Mouse (Mus musculus) limb, embryonic 11.5 days (tissue): ENCODE measurements around the gene Alkbh7. TPM values are rescaled to one million over a fixed set of nuclear protein-coding genes. Genes with fewer than 3 reads are reported as not detected.

Experiments
- ATAC-seq: fragments of 200-750 bp; cut with Nextera tagmentation; 2 replicates; pipeline ENCODE4 v1.8.0; 2017; ENCODE audit warnings: low read depth; ENCODE audit not compliant: insufficient number of reproducible peaks, low FRiP score, low TSS enrichment
- DNase-seq: peaks from one replicate; pipeline ENCODE4 v3.0.0-alpha.2; 2015; ENCODE audit warnings: low spot score
- H3K27ac ChIP-seq: fragments of 300-500 bp; sonication (generic); replicated peaks from 2 replicates; pipeline ENCODE4 v1.5.1; 2014; ENCODE audit warnings: low read depth, mild to moderate bottlenecking, low read length
- H3K27me3 ChIP-seq: fragments of 300-500 bp; sonication (generic); 2 replicates; pipeline ENCODE4 v1.6.1; 2014; ENCODE audit warnings: mild to moderate bottlenecking, low read length, mixed read lengths; ENCODE audit not compliant: control insufficient read depth, insufficient read depth
- H3K36me3 ChIP-seq: fragments of 300-500 bp; sonication (generic); 2 replicates; pipeline ENCODE4 v1.6.1; 2014; ENCODE audit warnings: mild to moderate bottlenecking, low read length, moderate library complexity, mixed read lengths; ENCODE audit not compliant: control insufficient read depth, insufficient read depth
- H3K4me1 ChIP-seq: fragments of 300-500 bp; sonication (generic); 2 replicates; pipeline ENCODE4 v1.6.1; 2014; ENCODE audit warnings: low read length, mixed read lengths; ENCODE audit not compliant: control insufficient read depth, insufficient read depth
- H3K4me2 ChIP-seq: fragments of 300-500 bp; sonication (generic); 2 replicates; pipeline ENCODE4 v1.6.1; 2014; ENCODE audit warnings: low read depth, mild to moderate bottlenecking, moderate library complexity; ENCODE audit not compliant: severe bottlenecking
- H3K4me3 ChIP-seq: fragments of 300-500 bp; sonication (generic); 2 replicates; pipeline ENCODE4 v1.5.1; 2014; ENCODE audit warnings: low read depth, low read length
- H3K9ac ChIP-seq: fragments of 300-500 bp; sonication (generic); 2 replicates; pipeline ENCODE4 v1.6.1; 2014; ENCODE audit warnings: mild to moderate bottlenecking, low read length
- H3K9me3 ChIP-seq: fragments of 300-500 bp; sonication (generic); 2 replicates; pipeline ENCODE4 v1.6.1; 2016; ENCODE audit warnings: low read length; ENCODE audit not compliant: control insufficient read depth
- WGBS: fragments of 180-500 bp; shearing (Covaris S2); extraction: QIAGEN DNeasy Blood & Tissue Kit; methylation state at CpG from one replicate; pipeline ENCODE4 v1.1.7; 2014; 5-methylcytosine and 5-hydroxymethylcytosine counted together
- polyA plus RNA-seq: library from polyadenylated mRNA; unstranded; fragments of >200 nt; fragmentation: Nextera tagmentation; extraction: Ambion mirVana; gene quantifications from 2 replicates; pipeline ENCODE4 v1.2.1, GENCODE M21; 2014

Gene Alkbh7
- polyA plus RNA-seq, 1 experiment from 2014 or later: 42.1 TPM

GRCm38 (mm10) chr17:56990115-56990746, 6.9 kb upstream of the Alkbh7 start, which contains the start of gene Clpp:
Gene Clpp (plus strand): TSS chr17:56990305.
- no peak within 1 kb of the TSS; the same call in 1 of the 2 replicates for H3K27ac ChIP-seq
- WGBS: under 1% methylated on average over 52 of the region's 52 CpGs
- peak within 1 kb of the TSS; percentile 83 for H3K9ac ChIP-seq
- peak; percentile 93 for ATAC-seq
- peak; percentile 97 for DNase-seq
- H3K4me1 ChIP-seq: peaks cover 5% of the 10 kb centered on the region
- H3K27me3 ChIP-seq: no peaks in the 10 kb centered on the region
- peak within 1 kb of the TSS; percentile 77 for H3K4me2 ChIP-seq
- H3K4me3 ChIP-seq: peak within 1 kb of the TSS; percentile 89
- no peaks in the 10 kb centered on the region for H3K9me3 ChIP-seq
- peaks cover 16% of the 10 kb centered on the region for H3K36me3 ChIP-seq

- 79% methylated on average over 2 of the region's 2 CpGs for WGBS
- peak overlapping the region; percentile 89 for H3K4me3 ChIP-seq
- no peaks in the 10 kb centered on the region for H3K27me3 ChIP-seq
- H3K4me2 ChIP-seq: peak overlapping the region; percentile 77
- H3K9ac ChIP-seq: 0 out of 2 replicates have a peak overlapping the region, but pooled peaks have one; percentile 17
- H3K4me1 ChIP-seq: peaks cover 5% of the 10 kb centered on the region
- DNase-seq (no peak), ATAC-seq (no peak)
- peaks cover 20% of the 10 kb centered on the region for H3K36me3 ChIP-seq
- no peaks in the 10 kb centered on the region for H3K9me3 ChIP-seq
- no peak overlapping the region for H3K27ac ChIP-seq
These were observed 6.2 kb upstream of the Alkbh7 start for GRCm38 (mm10) chr17:56990966-56991365.

- Histone ChIP-seq H3K4me1 (peaks cover 10% of the 10 kb centered on the region), H3K27ac (no peak overlapping the region), H3K9ac (no peak overlapping the region), H3K4me2 (no peak overlapping the region), H3K4me3 (no peak overlapping the region), H3K27me3 (no peaks in the 10 kb centered on the region), H3K36me3 (peaks cover 23% of the 10 kb centered on the region), H3K9me3 (no peaks in the 10 kb centered on the region)
- WGBS: 90% methylated on average over 8 of the region's 8 CpGs
- no peak for ATAC-seq
- no peak for DNase-seq
These were observed 2.1 kb upstream of the Alkbh7 start for GRCm38 (mm10) chr17:56995046-56995445.

- H3K4me1 ChIP-seq: 0 out of 2 replicates have a peak, but pooled peaks cover 5% of the 10 kb centered on the region
- peaks cover 23% of the 10 kb centered on the region for H3K36me3 ChIP-seq
- no peaks in the 10 kb centered on the region for H3K9me3 ChIP-seq
- H3K27me3 ChIP-seq: no peaks in the 10 kb centered on the region
- H3K27ac ChIP-seq: no peak overlapping the region
- no peak overlapping the region for H3K4me3 ChIP-seq
- 68% methylated on average over 2 of the region's 2 CpGs for WGBS
- DNase-seq (no peak), ATAC-seq (no peak; the same call in 1 of the 2 replicates)
- no peak overlapping the region for H3K4me2 ChIP-seq
- no peak overlapping the region for H3K9ac ChIP-seq
These were observed 633 bp upstream of the Alkbh7 start for GRCm38 (mm10) chr17:56996506-56996905.

- H3K4me2 ChIP-seq: no peak overlapping the region
- no peak overlapping the region for H3K27ac ChIP-seq
- DNase-seq: no peak
- no peak overlapping the region for H3K4me3 ChIP-seq
- WGBS: 91% methylated on average over 9 of the region's 9 CpGs
- H3K4me1 ChIP-seq: 0 out of 2 replicates have a peak, but pooled peaks cover 5% of the 10 kb centered on the region
- no peaks in the 10 kb centered on the region for H3K27me3 ChIP-seq
- ATAC-seq: no peak
- H3K36me3 ChIP-seq: peaks cover 17% of the 10 kb centered on the region
- no peaks in the 10 kb centered on the region for H3K9me3 ChIP-seq
- H3K9ac ChIP-seq: no peak overlapping the region
These were observed 2.3 kb downstream of the Alkbh7 start for GRCm38 (mm10) chr17:56999414-56999813.

- H3K4me3 ChIP-seq: no peak within 1 kb of the TSS
- no peak within 1 kb of the TSS for H3K4me2 ChIP-seq
- H3K27me3 ChIP-seq: no peaks in the 10 kb centered on the region
- DNase-seq: no peak
- no peaks in the 10 kb centered on the region for H3K9me3 ChIP-seq
- peaks cover 19% of the 10 kb centered on the region for H3K36me3 ChIP-seq
- H3K27ac ChIP-seq: no peak within 1 kb of the TSS
- 0 out of 2 replicates have a peak, but pooled peaks cover 5% of the 10 kb centered on the region for H3K4me1 ChIP-seq
- ATAC-seq: no peak
- no peak within 1 kb of the TSS for H3K9ac ChIP-seq
- WGBS: 83% methylated on average over 9 of the region's 9 CpGs
These were observed 3.0 kb downstream of the Alkbh7 start, which contains the start of gene Pspn for GRCm38 (mm10) chr17:56999968-57000609. Gene Pspn (minus strand): TSS chr17:57000018.

GRCm38 (mm10) chr17:57001228-57001627, 4.1 kb downstream of the Alkbh7 start:
- H3K4me2 ChIP-seq: no peak overlapping the region
- no peaks in the 10 kb centered on the region for H3K9me3 ChIP-seq
- ATAC-seq: no peak
- no peaks in the 10 kb centered on the region for H3K27me3 ChIP-seq
- no peak overlapping the region for H3K4me3 ChIP-seq
- no peak overlapping the region for H3K27ac ChIP-seq
- 74% methylated on average over 8 of the region's 8 CpGs for WGBS
- no peak overlapping the region for H3K9ac ChIP-seq
- no peak for DNase-seq
- H3K4me1 ChIP-seq: 0 out of 2 replicates have a peak, but pooled peaks cover 5% of the 10 kb centered on the region
- H3K36me3 ChIP-seq: peaks cover 18% of the 10 kb centered on the region

GRCm38 (mm10) chr17:57003994-57004393, 6.9 kb downstream of the Alkbh7 start:
- ATAC-seq (no peak), DNase-seq (no peak)
- Histone ChIP-seq H3K4me3 (no peak overlapping the region), H3K9me3 (no peaks in the 10 kb centered on the region), H3K27me3 (no peaks in the 10 kb centered on the region), H3K27ac (no peak overlapping the region), H3K9ac (no peak overlapping the region), H3K4me2 (no peak overlapping the region), H3K4me1 (no peaks in the 10 kb centered on the region), H3K36me3 (peaks cover 23% of the 10 kb centered on the region)
- 93% methylated on average over 7 of the region's 7 CpGs for WGBS
